Mouse (Mus musculus) lung, embryonic 16.5 days (tissue): ENCODE measurements around the gene Slc22a29. TPM values are rescaled to one million over a fixed set of nuclear protein-coding genes. Genes with fewer than 3 reads are reported as not detected.

Source experiments
- polyA plus RNA-seq: library from polyadenylated mRNA; unstranded; fragments of >200 nt; fragmentation: Nextera tagmentation; extraction: Ambion mirVana; gene quantifications from 2 replicates; pipeline ENCODE4 v1.2.1, GENCODE M21; 2015

Gene Slc22a29
- polyA plus RNA-seq, 1 experiment from 2014 or later = 0.09 TPM

Other genes starting within 250 kb of the Slc22a29 start
- not detected in 2 replicates for gene Slc22a28, start 86.9 kb downstream of the Slc22a29 start, polyA plus RNA-seq
- 0.11 TPM in 1 of 2 replicates, not detected in the other for gene Slc22a30, start 186.2 kb upstream of the Slc22a29 start, polyA plus RNA-seq